Mouse (Mus musculus) heart, postnatal 0 days (tissue): ENCODE results near the gene Slc12a9.

ENCODE experiments used
- CTCF ChIP-seq: IDR thresholded peaks from 2 replicates; pipeline ENCODE4 v1.5.1; 2016; ENCODE audit warnings: antibody characterized with exemption, control low read depth, low read depth
- EP300 ChIP-seq: IDR thresholded peaks from 2 replicates; pipeline ENCODE4 v1.6.1; 2016; ENCODE audit warnings: antibody characterized with exemption, low read depth

DNA sequence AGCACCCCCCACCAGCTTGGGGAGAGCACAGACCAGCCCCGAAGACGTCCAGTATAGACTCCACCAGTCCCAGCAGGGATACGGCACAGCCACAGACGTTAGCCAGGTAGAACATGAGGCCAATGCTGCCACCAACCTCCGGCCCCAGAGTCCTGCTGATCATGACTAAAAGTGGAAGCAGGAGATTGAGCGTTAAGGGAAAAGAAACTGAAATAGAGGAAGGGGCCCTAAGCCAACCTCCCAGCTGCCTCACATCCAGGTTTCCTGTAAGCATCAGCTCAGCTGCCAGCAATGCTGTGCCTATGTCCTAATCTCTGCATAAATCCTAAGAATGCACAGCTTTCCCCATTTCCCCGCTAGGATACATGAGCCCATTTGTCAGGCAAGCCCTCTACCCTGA is 2.5 kb downstream of the Slc12a9 start:
- no peak for TF ChIP-seq CTCF
- no peak for TF ChIP-seq EP300
